Mouse (Mus musculus) MEL (cell line): ENCODE data around the gene Tgfbr3. TPM values are rescaled to one million over a fixed set of nuclear protein-coding genes. Genes with fewer than 3 reads are reported as not detected.

Experiments used
- DNase-seq: peaks from one replicate; pipeline ENCODE4 v3.0.0; 2011; ENCODE audit warnings: low read depth, low spot score
- H3K27ac ChIP-seq: 2 replicates; pipeline ENCODE4 v1.5.1; 2012; ENCODE audit warnings: low read depth, mild to moderate bottlenecking, control low read depth, low read length, moderate library complexity; ENCODE audit not compliant: control insufficient read depth
- H3K27me3 ChIP-seq, 2 experiments: fragments of 150-350 bp in 1 of 2; sonication (generic) in 1 of 2; 2 replicates each; pipeline ENCODE4 v1.6.1; 2012; ENCODE audit warnings: low read length in 2 of 2, mild to moderate bottlenecking in 2 of 2, improper control_type of control experiment in 1 of 2, moderate library complexity in 1 of 2; ENCODE audit not compliant: insufficient read depth in 2 of 2, control insufficient read depth in 1 of 2
- H3K36me3 ChIP-seq, 2 experiments: 2 replicates each; pipeline ENCODE4 v1.6.1; 2012 to 2014; ENCODE audit warnings: low read length in 2 of 2, improper control_type of control experiment in 1 of 2, inconsistent platforms in 1 of 2, mild to moderate bottlenecking in 1 of 2; ENCODE audit not compliant: insufficient read depth in 2 of 2, control insufficient read depth in 1 of 2
- H3K4me1 ChIP-seq, 2 experiments: fragments of 150-350 bp in 1 of 2; sonication (generic) in 1 of 2; 2 replicates each; pipeline ENCODE4 v1.6.1; 2012; ENCODE audit warnings: low read length in 2 of 2, improper control_type of control experiment in 1 of 2, mild to moderate bottlenecking in 1 of 2; ENCODE audit not compliant: insufficient read depth in 2 of 2, control insufficient read depth in 1 of 2
- H3K4me3 ChIP-seq, 2 experiments: fragments of 150-350 bp in 1 of 2; sonication (generic) in 1 of 2; 2 replicates each; pipeline ENCODE4 v1.5.1; 2012; ENCODE audit warnings: low read depth in 2 of 2, low read length in 2 of 2, mild to moderate bottlenecking in 2 of 2, moderate library complexity in 2 of 2, control low read depth in 1 of 2, improper control_type of control experiment in 1 of 2; ENCODE audit not compliant: control insufficient read depth in 1 of 2, insufficient read depth in 1 of 2
- H3K79me2 ChIP-seq: 2 replicates; pipeline ENCODE4 v1.6.1; 2012; ENCODE audit warnings: mild to moderate bottlenecking, low read length, moderate library complexity; ENCODE audit not compliant: control insufficient read depth, poor library complexity, insufficient read depth
- H3K9ac ChIP-seq: 2 replicates; pipeline ENCODE4 v1.6.1; 2012; ENCODE audit warnings: low read depth, mild to moderate bottlenecking, control low read depth, low read length, moderate library complexity; ENCODE audit not compliant: control insufficient read depth, poor library complexity, severe bottlenecking
- H3K9me3 ChIP-seq: fragments of 150-350 bp; sonication (generic); replicated peaks from 2 replicates; pipeline ENCODE4 v1.6.1; 2012; ENCODE audit warnings: mild to moderate bottlenecking, low read length, improper control_type of control experiment, moderate library complexity; ENCODE audit not compliant: insufficient read depth
- BHLHE40 ChIP-seq: IDR thresholded peaks from 2 replicates; pipeline ENCODE4 v1.6.1; 2012; ENCODE audit warnings: low read depth, mild to moderate bottlenecking, inconsistent platforms, low read length, improper control_type of control experiment, borderline replicate concordance
- CHD2 ChIP-seq: IDR thresholded peaks from 2 replicates; pipeline ENCODE4 v1.6.1; 2011; ENCODE audit warnings: low read length, improper control_type of control experiment
- ELF1 ChIP-seq: IDR thresholded peaks from 2 replicates; pipeline ENCODE4 v1.6.1; 2014; ENCODE audit warnings: low read depth, mild to moderate bottlenecking, inconsistent platforms, low read length, improper control_type of control experiment, moderate library complexity
- EP300 ChIP-seq, 2 experiments: IDR thresholded peaks; 2 replicates each; pipeline ENCODE4 v1.6.1; 2011; ENCODE audit warnings: improper control_type of control experiment in 2 of 2, low read length in 2 of 2, low read depth in 1 of 2, mild to moderate bottlenecking in 1 of 2
- ETS1 ChIP-seq: IDR thresholded peaks from 2 replicates; pipeline ENCODE4 v1.6.1; 2012; ENCODE audit warnings: low read depth, mild to moderate bottlenecking, inconsistent platforms, low read length, improper control_type of control experiment, moderate library complexity
- GATA1 ChIP-seq: IDR thresholded peaks from 2 replicates; pipeline ENCODE4 v1.6.1; 2011; ENCODE audit warnings: low read depth, low read length, improper control_type of control experiment
- HCFC1 ChIP-seq: IDR thresholded peaks from 2 replicates; pipeline ENCODE4 v1.6.1; 2012; ENCODE audit warnings: low read depth, mild to moderate bottlenecking, inconsistent platforms, low read length, improper control_type of control experiment, moderate library complexity
- JUND ChIP-seq: IDR thresholded peaks from 2 replicates; pipeline ENCODE4 v1.6.1; 2011; ENCODE audit warnings: low read depth, mild to moderate bottlenecking, improper control_type of control experiment, low read length
- MAZ ChIP-seq: IDR thresholded peaks from 2 replicates; pipeline ENCODE4 v1.6.1; 2012; ENCODE audit warnings: low read depth, mild to moderate bottlenecking, inconsistent platforms, low read length, improper control_type of control experiment
- MXI1 ChIP-seq: IDR thresholded peaks from 2 replicates; pipeline ENCODE4 v1.6.1; 2011; ENCODE audit warnings: mild to moderate bottlenecking, low read depth, low read length, improper control_type of control experiment
- NELFE ChIP-seq: IDR thresholded peaks from 2 replicates; pipeline ENCODE4 v1.6.1; 2011; ENCODE audit warnings: low read depth, low read length, improper control_type of control experiment
- NRF1 ChIP-seq: IDR thresholded peaks from 2 replicates; pipeline ENCODE4 v1.6.1; 2014; ENCODE audit warnings: low read depth, mild to moderate bottlenecking, inconsistent platforms, low read length, improper control_type of control experiment, moderate library complexity; ENCODE audit not compliant: poor library complexity, insufficient read depth, severe bottlenecking
- POLR2AphosphoS2 ChIP-seq: IDR thresholded peaks from 2 replicates; pipeline ENCODE4 v1.6.1; 2011; ENCODE audit warnings: low read length, improper control_type of control experiment
- POLR2AphosphoS5 ChIP-seq: IDR thresholded peaks from 2 replicates; pipeline ENCODE4 v1.6.1; 2012; ENCODE audit warnings: low read depth, borderline replicate concordance, mild to moderate bottlenecking, inconsistent platforms, low read length, moderate library complexity, mixed read lengths
- RAD21 ChIP-seq: IDR thresholded peaks from 2 replicates; pipeline ENCODE4 v1.6.1; 2011; ENCODE audit warnings: mild to moderate bottlenecking, low read depth, low read length, improper control_type of control experiment
- RCOR1 ChIP-seq: IDR thresholded peaks from 2 replicates; pipeline ENCODE4 v1.6.1; 2012; ENCODE audit warnings: low read depth, mild to moderate bottlenecking, inconsistent platforms, low read length, improper control_type of control experiment
- SIN3A ChIP-seq: IDR thresholded peaks from 2 replicates; pipeline ENCODE4 v1.6.1; 2012; ENCODE audit warnings: low read length, improper control_type of control experiment, inconsistent platforms
- TCF12 ChIP-seq: IDR thresholded peaks from 2 replicates; pipeline ENCODE4 v1.6.1; 2014; ENCODE audit warnings: low read depth, mild to moderate bottlenecking, inconsistent platforms, low read length, improper control_type of control experiment, moderate library complexity
- USF1 ChIP-seq: IDR thresholded peaks from 2 replicates; pipeline ENCODE4 v1.6.1; 2014; ENCODE audit warnings: low read depth, mild to moderate bottlenecking, inconsistent platforms, low read length, improper control_type of control experiment, moderate library complexity
- USF2 ChIP-seq, 2 experiments: IDR thresholded peaks; 2 replicates each; pipeline ENCODE4 v1.6.1; 2011 to 2012; ENCODE audit warnings: improper control_type of control experiment in 2 of 2, low read length in 2 of 2, borderline replicate concordance in 1 of 2, inconsistent platforms in 1 of 2, low read depth in 1 of 2, mild to moderate bottlenecking in 1 of 2; ENCODE audit not compliant: insufficient read depth in 1 of 2
- ZC3H11A ChIP-seq: IDR thresholded peaks from 2 replicates; pipeline ENCODE4 v1.6.1; 2012; ENCODE audit warnings: low read depth, mild to moderate bottlenecking, inconsistent platforms, low read length, improper control_type of control experiment
- ZMIZ1 ChIP-seq: IDR thresholded peaks from 2 replicates; pipeline ENCODE4 v1.6.1; 2012; ENCODE audit warnings: low read depth, mild to moderate bottlenecking, inconsistent platforms, low read length, improper control_type of control experiment, moderate library complexity
- ZNF384 ChIP-seq: IDR thresholded peaks from 2 replicates; pipeline ENCODE4 v1.6.1; 2012; ENCODE audit warnings: low read depth, mild to moderate bottlenecking, inconsistent platforms, low read length, improper control_type of control experiment
- polyA plus RNA-seq, 2 experiments: library from polyadenylated mRNA; stranded (reverse) in 1 of 2; unstranded in 1 of 2; fragments of >175 nt in 1 of 2; fragments of >200 nt in 1 of 2; gene quantifications; 2 replicates each; pipeline versions ENCODE4 v1.2.1 to v1.2.4; 2012; ENCODE audit warnings: low replicate concordance in 2 of 2, low read depth in 1 of 2; ENCODE audit not compliant: insufficient read length in 2 of 2, insufficient read depth in 1 of 2, missing spikeins in 1 of 2
- total RNA-seq: library from RNA; depleted of rRNA; stranded (reverse); fragments of 300-350 nt; gene quantifications from 2 replicates; pipeline ENCODE4 v1.2.3, GENCODE M21; 2012

The Tgfbr3 gene
- total and polyA plus RNA-seq, 3 experiments, result 3.0 to 5.9 TPM; not detected in 1

DNA sequence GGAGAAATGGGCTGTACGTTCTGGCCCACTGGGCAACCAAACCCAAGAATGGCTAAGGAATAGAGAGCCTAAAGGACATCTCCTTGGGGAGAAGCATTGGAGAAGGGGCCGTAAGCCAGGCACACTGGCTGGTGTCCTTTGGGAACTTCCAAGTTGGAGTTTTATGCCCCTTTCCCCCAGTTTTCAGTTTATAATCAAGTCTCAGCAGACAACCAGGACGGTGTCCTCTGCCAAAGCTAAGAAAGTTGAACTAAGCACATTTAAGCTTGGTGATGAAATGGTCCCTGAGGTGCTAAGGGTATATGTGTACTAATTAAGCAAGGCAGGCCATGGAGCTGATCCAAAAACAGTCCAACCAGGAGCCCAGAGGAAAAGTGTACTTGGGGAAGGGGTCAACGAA, 124.6 kb downstream of the Tgfbr3 start:
- Histone ChIP-seq H3K36me3 (no peaks in the 10 kb centered on the region), H3K4me3 (no peak overlapping the region), H3K79me2 (no peaks in the 10 kb centered on the region), H3K9ac (no peak overlapping the region), H3K27me3 (no peaks in the 10 kb centered on the region; a peak in 1 of 4 replicates), H3K27ac (no peak overlapping the region), H3K4me1 (no peaks in the 10 kb centered on the region), H3K9me3 (no peaks in the 10 kb centered on the region)
- TF ChIP-seq HCFC1, result no peak
- no peak for TF ChIP-seq MAZ
- DNase-seq, result no peak

DNA sequence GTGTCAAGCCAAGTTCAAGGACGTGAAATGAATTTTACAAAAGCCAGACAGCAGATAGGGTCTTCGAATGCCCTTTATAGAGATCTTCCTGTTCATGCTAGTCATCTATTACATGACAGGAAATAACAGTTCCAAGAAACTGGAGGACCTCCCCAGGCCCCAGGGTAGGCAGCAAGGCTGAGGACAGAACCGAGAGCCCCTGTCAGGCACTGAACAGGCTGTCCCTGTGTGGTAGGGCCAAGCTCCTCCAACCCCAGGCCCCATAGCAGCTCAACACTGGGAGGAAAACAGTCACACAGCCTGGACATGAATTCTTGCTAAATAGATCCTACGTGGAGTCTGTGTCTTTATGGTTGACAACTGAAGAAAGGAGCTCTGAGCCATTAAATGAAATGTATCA, 125.3 kb downstream of the Tgfbr3 start:
- H3K9me3 ChIP-seq, result no peaks in the 10 kb centered on the region
- no peaks in the 10 kb centered on the region for H3K79me2 ChIP-seq
- no peak for DNase-seq
- no peaks in the 10 kb centered on the region for H3K4me1 ChIP-seq
- no peaks in the 10 kb centered on the region for H3K27me3 ChIP-seq
- H3K9ac ChIP-seq, result no peak overlapping the region
- H3K4me3 ChIP-seq, result no peak overlapping the region
- H3K36me3 ChIP-seq, result no peaks in the 10 kb centered on the region
- no peak overlapping the region for H3K27ac ChIP-seq
- no peak for TF ChIP-seq POLR2AphosphoS5
- TF ChIP-seq HCFC1, result no peak
- TF ChIP-seq RAD21, result no peak
- TF ChIP-seq ZMIZ1, result no peak
- no peak for TF ChIP-seq GATA1
- no peak for TF ChIP-seq ELF1
- no peak for TF ChIP-seq NELFE
- no peak for TF ChIP-seq ETS1
- TF ChIP-seq RCOR1, result no peak
- no peak for TF ChIP-seq POLR2AphosphoS2
- TF ChIP-seq ZC3H11A, result no peak
- TF ChIP-seq BHLHE40, result no peak
- no peak for TF ChIP-seq EP300 (IDR thresholded peaks at IDR 0.05; ENCODE audit: low read depth in 1 of 2, low read length in 2 of 2)
- TF ChIP-seq TCF12, result no peak
- TF ChIP-seq MAZ, result no peak

DNA sequence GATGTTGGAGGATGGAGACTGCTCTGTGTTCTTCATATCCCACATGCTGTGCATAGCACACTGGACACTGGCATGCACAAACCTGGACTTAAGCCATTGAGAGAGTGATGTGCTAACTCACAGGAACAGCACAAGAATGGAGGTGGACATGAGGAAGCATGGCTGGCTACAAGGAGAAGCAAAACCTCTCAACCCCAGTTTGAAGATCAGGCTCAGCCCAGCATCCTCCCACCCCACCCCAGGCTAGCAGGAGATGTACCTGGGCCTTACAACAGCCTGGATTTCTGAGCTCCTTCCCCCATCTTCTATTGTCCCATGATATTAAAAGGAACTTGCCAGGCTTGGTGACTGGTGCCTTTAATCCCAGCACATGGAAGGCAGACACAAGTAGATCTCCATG, 126.1 kb downstream of the Tgfbr3 start:
- Histone ChIP-seq H3K27me3 (no peaks in the 10 kb centered on the region), H3K79me2 (no peaks in the 10 kb centered on the region), H3K9me3 (no peaks in the 10 kb centered on the region), H3K4me3 (no peak overlapping the region), H3K36me3 (no peaks in the 10 kb centered on the region), H3K9ac (no peak overlapping the region), H3K4me1 (no peaks in the 10 kb centered on the region), H3K27ac (no peak overlapping the region)
- TF ChIP-seq SIN3A (no peak), CHD2 (no peak), ZNF384 (no peak), ETS1 (no peak), USF1 (no peak), MXI1 (no peak), NRF1 (no peak), JUND (no peak), USF2 (IDR thresholded peaks at IDR 0.05; ENCODE audit: borderline replicate concordance in 1 of 2, insufficient read depth in 1 of 2, low read depth in 1 of 2, low read length in 2 of 2) (no peak)
- no peak for DNase-seq
